Mouse (Mus musculus) urinary bladder, postnatal 10 days (tissue): Measurements from ENCODE around the gene Insig1.

Source experiments
- DNase-seq: peaks from one replicate; pipeline ENCODE4 v3.0.0; 2022; ENCODE audit warnings: low spot score

The Insig1 gene

DNA sequence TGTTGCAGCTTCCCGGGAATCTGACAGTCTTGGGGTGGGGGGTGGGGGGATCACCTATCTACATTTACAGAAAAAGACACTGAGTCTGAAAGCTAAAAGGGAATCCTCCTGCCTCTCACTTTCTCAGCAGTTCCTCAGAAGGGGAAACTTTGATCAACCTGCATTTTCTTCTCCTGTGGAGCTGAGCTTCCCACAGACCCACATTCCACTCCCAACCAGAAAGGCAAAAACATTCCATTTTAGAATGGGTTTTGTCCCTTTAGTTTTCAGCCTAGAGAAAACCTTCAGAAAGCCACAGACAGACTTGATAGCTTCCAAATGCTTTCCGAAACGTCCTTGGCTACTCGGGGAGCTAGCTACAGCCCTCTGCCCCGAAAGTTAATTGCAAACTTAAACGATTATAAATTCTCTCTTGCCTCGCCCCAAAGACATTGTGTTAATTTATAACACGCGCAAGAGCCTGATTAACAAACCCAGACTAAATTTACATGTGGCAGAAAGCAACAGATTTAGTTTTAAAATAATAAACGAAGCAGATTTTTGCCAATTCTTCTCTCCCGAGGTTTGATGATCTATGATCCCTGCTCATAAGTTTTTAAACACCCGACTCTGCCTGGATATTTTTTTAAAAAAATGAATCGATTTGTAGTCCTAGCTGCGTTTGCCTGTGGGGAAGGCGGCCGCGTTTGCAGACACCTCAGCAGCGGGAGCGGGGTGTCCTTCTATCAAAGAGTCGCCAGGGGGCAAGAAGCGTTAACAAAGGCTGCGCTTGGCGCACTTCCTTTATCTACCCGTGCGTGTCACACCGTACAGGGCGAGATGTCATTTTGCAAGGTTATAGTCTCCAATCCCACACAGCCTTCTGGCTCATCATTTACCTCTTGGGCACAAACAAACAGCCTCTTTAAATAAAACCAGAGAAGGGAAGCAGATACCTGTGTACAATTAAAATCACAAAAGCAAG lies 51.6 kb downstream of the Insig1 start:
- DNase-seq: no peak

DNA sequence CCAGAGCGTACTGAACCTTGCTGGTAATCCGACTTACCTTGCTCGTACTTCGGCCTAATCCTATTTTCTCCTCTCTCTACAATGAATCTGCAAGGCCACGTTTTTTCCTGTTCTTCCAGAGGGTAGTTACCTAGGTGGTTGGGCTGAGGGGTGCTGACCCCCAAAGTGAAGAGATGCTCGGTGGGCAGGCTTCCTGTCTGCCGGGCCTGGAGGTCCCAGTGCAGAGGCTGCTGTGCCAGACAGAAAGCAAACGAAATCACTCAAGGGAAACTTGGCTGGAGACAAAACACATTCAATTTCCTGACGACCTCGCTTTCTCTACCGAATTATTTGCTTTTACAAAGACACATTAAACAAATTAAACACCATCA lies 52.3 kb downstream of the Insig1 start:
- DNase-seq: no peak

DNA sequence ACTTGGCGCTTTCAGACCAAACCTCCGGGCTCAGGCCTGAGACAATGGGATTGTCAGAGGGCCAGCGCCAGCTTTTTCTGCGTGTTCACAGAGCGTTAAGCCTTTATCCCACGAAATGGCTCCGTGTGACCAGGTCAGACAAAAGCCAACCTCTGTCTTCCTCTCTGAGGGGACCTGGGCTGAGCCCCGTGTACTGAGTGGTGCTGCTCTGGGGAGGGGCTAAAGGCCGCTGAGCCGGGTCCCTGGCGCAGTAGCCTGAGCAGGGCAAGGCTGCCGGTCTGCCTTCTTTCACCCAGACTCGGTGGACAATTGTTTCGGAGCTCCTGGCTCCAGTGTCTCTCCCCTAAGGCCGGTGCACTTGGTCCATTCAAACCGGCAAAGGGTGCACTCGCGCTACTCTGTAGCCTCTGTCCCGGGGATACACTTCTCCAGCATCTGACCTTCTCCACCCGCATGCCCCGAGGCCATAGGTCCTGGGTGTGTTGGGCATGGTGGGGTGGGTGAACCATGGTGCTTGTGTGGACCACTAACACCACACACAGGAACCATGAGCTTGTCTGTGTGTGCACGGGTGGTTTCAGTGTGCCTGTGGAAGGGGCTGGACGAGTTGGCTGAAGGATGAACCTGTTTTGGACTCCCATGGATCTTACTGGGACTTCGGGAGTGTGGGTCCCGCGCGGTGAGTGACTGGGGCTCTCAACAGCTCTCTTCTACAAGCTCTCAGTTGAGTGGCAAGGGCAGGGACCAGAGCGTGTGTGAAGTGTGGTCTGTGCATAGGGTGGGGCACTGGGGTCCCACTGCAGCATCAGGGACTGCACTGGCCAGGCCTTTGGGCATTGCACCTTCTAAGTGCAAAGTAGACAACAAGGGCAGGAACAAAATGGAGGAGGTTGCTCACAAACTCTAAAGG lies 53.4 kb downstream of the Insig1 start:
- DNase-seq: no peak
